Mouse (Mus musculus): Measurements from ENCODE around the gene Clip2. TPM values are rescaled to one million over a fixed set of nuclear protein-coding genes. Genes with fewer than 3 reads are reported as not detected.
A peak's percentile ranks its signal among the peaks of the same experiment; 100 is the strongest.

Clip2 gene
- 23.4 and 26.0 TPM in 2 replicates for polyA plus RNA-seq (2012; rRNA removed)

DNA sequence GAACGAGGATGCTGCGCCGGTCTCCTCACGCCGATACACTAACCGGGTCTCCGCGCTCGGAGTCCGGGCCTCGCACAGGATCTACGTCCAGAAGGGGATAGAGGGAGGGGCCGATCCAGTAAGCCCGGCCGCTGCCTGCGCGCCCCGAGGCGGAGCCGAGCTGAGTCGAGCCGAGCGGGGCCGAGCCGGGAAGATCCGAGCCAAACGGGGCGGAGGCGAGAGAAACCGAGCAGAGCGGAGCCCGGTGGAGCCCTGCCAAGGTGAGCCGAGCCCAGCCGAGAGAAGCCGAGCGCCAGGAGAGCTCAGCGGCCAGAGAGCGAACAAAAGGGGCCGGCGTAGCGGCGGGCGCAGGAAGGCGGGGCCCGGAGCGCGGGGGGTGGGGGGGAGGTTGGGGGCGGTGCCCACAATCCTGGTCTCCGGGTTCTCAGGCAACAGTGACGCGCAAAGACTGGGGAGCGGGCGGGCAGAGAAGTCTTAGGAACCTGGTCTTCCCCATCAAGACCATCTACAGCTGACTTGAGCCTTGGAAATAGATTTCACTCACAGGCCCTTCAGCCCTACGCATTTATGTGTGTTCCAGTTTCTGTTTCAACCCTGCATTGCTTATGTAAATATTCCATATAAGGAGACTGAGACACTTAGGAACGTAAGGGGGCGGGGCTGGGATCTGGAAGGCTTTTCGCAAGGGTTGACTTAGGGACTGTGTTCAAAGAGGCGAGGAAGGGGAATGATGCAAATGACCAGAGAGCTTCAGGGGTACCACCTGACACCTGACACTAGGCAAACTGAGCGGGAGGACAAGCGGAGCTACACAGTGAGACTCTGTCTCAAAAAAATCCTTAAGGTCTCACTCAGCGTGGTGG is at the start of gene Clip2:
Clip2 (minus strand) TSS at position 325 of the 863 bp plus-strand sequence.
- TF ChIP-seq POLR2A (IDR thresholded peaks at IDR 0.05; ENCODE audit: control insufficient read depth, extremely low read depth, insufficient read depth, low read length, poor library complexity) = peak; percentile 52
- TF ChIP-seq CTCF (IDR thresholded peaks at IDR 0.05; ENCODE audit: borderline replicate concordance, control insufficient read depth, extremely low read depth, insufficient read depth, low read length, poor library complexity) = no peak
- H3K36me3 ChIP-seq (ENCODE audit: control insufficient read depth, insufficient read depth, low read length) = no peaks in the 10 kb centered on the region
- peak within 1 kb of the TSS; percentile 81 for H3K4me3 ChIP-seq (ENCODE audit: control insufficient read depth, insufficient read depth, low read length)
- H3K4me1 ChIP-seq (replicated peaks; ENCODE audit: control insufficient read depth, insufficient read depth, low read length) = peaks cover 16% of the 10 kb centered on the region
- WGBS = 6% methylated on average over 59 of the region's 61 CpGs
- H3K27me3 ChIP-seq (ENCODE audit: control insufficient read depth, insufficient read depth, low read length) = no peaks in the 10 kb centered on the region
- peak; percentile 86 for DNase-seq
- peak within 1 kb of the TSS; percentile 10; the same call in 1 of the 2 replicates for H3K27ac ChIP-seq (ENCODE audit: control insufficient read depth, insufficient read depth, low read length)

GRCm38 (mm10) chr5:134597711-134598110 is 45.5 kb upstream of the Clip2 start:
- no peaks in the 10 kb centered on the region for H3K27me3 ChIP-seq (ENCODE audit: control insufficient read depth, insufficient read depth, low read length)
- H3K27ac ChIP-seq (ENCODE audit: control insufficient read depth, insufficient read depth, low read length) = no peak overlapping the region
- no peak for DNase-seq
- no peak overlapping the region for H3K4me3 ChIP-seq (ENCODE audit: control insufficient read depth, insufficient read depth, low read length)
- no peak for TF ChIP-seq CTCF (IDR thresholded peaks at IDR 0.05; ENCODE audit: borderline replicate concordance, control insufficient read depth, extremely low read depth, insufficient read depth, low read length, poor library complexity)
- peaks cover 35% of the 10 kb centered on the region for H3K36me3 ChIP-seq (ENCODE audit: control insufficient read depth, insufficient read depth, low read length)
- H3K4me1 ChIP-seq (replicated peaks; ENCODE audit: control insufficient read depth, insufficient read depth, low read length) = no peaks in the 10 kb centered on the region
- 98% methylated on average over 10 of the region's 10 CpGs for WGBS

DNA sequence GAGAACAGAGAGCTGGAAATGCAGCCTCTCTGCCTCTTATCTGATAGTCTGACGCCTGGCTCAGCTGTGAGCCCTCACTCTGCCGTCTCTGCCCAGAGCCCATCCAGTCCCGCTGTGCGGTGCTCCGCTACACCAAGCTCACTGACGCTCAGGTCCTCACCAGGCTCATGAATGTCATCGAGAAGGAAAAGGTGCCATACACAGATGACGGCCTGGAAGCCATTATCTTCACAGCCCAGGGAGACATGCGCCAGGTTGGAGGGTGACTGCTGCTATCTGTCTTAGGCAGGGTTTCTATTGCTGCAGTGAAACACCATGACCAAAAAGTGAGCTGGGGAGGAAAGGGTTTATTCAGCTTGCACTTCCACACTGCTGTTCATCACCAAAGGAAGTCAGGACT is 40.9 kb upstream of the Clip2 start:
- Histone ChIP-seq H3K4me1 (replicated peaks; ENCODE audit: control insufficient read depth, insufficient read depth, low read length) (no peaks in the 10 kb centered on the region), H3K27me3 (ENCODE audit: control insufficient read depth, insufficient read depth, low read length) (no peaks in the 10 kb centered on the region), H3K36me3 (ENCODE audit: control insufficient read depth, insufficient read depth, low read length) (peaks cover 46% of the 10 kb centered on the region), H3K4me3 (ENCODE audit: control insufficient read depth, insufficient read depth, low read length) (no peak overlapping the region), H3K27ac (ENCODE audit: control insufficient read depth, insufficient read depth, low read length) (no peak overlapping the region)
- 94% methylated on average over 9 of the region's 9 CpGs for WGBS
- no peak for DNase-seq
- TF ChIP-seq CTCF (IDR thresholded peaks at IDR 0.05; ENCODE audit: borderline replicate concordance, control insufficient read depth, extremely low read depth, insufficient read depth, low read length, poor library complexity) (no peak), POLR2A (IDR thresholded peaks at IDR 0.05; ENCODE audit: control insufficient read depth, extremely low read depth, insufficient read depth, low read length, poor library complexity) (no peak)

- no peaks in the 10 kb centered on the region for H3K27me3 ChIP-seq (ENCODE audit: control insufficient read depth, insufficient read depth, low read length)
- no peak overlapping the region for H3K27ac ChIP-seq (ENCODE audit: control insufficient read depth, insufficient read depth, low read length)
- TF ChIP-seq POLR2A (IDR thresholded peaks at IDR 0.05; ENCODE audit: control insufficient read depth, extremely low read depth, insufficient read depth, low read length, poor library complexity) (no peak), CTCF (IDR thresholded peaks at IDR 0.05; ENCODE audit: borderline replicate concordance, control insufficient read depth, extremely low read depth, insufficient read depth, low read length, poor library complexity) (no peak)
- peaks cover 38% of the 10 kb centered on the region for H3K36me3 ChIP-seq (ENCODE audit: control insufficient read depth, insufficient read depth, low read length)
- H3K4me3 ChIP-seq (ENCODE audit: control insufficient read depth, insufficient read depth, low read length) = no peak overlapping the region
- no peak for DNase-seq
- 76% methylated on average over 11 of the region's 11 CpGs for WGBS
- H3K4me1 ChIP-seq (replicated peaks; ENCODE audit: control insufficient read depth, insufficient read depth, low read length) = no peaks in the 10 kb centered on the region
These were observed 39.9 kb upstream of the Clip2 start for GRCm38 (mm10) chr5:134592026-134592581.

GRCm38 (mm10) chr5:134589900-134590299 is 37.7 kb upstream of the Clip2 start:
- TF ChIP-seq CTCF (IDR thresholded peaks at IDR 0.05; ENCODE audit: borderline replicate concordance, control insufficient read depth, extremely low read depth, insufficient read depth, low read length, poor library complexity) (no peak), POLR2A (IDR thresholded peaks at IDR 0.05; ENCODE audit: control insufficient read depth, extremely low read depth, insufficient read depth, low read length, poor library complexity) (no peak)
- Histone ChIP-seq H3K4me1 (replicated peaks; ENCODE audit: control insufficient read depth, insufficient read depth, low read length) (no peaks in the 10 kb centered on the region), H3K4me3 (ENCODE audit: control insufficient read depth, insufficient read depth, low read length) (no peak overlapping the region), H3K27ac (ENCODE audit: control insufficient read depth, insufficient read depth, low read length) (no peak overlapping the region), H3K36me3 (ENCODE audit: control insufficient read depth, insufficient read depth, low read length) (peaks cover 24% of the 10 kb centered on the region), H3K27me3 (ENCODE audit: control insufficient read depth, insufficient read depth, low read length) (no peaks in the 10 kb centered on the region)
- DNase-seq = no peak
- 56% methylated on average over 3 of the region's 3 CpGs for WGBS

DNA sequence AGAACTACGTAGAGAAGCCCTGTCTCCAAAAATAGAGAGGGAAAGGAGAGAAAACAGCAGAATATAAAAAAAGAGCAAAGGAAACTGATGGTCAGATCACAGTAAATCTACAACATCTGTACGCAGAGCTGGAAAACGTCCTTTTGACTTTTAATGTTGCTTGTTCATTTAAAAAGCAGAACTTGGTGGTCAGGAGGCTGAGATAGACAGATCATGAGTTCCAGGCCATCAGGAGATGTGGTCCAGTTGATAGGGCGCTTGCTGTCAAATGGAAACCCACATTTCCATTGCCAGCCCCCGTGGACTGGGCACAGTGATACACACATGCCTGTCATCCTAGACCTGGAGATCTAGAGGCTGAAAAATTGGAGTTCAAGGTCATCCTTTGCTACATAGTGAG is 32.6 kb upstream of the Clip2 start:
- Histone ChIP-seq H3K27ac (ENCODE audit: control insufficient read depth, insufficient read depth, low read length) (no peak overlapping the region), H3K4me3 (ENCODE audit: control insufficient read depth, insufficient read depth, low read length) (no peak overlapping the region), H3K36me3 (ENCODE audit: control insufficient read depth, insufficient read depth, low read length) (no peaks in the 10 kb centered on the region; the same call in 1 of the 2 replicates), H3K4me1 (replicated peaks; ENCODE audit: control insufficient read depth, insufficient read depth, low read length) (peaks cover 3% of the 10 kb centered on the region), H3K27me3 (ENCODE audit: control insufficient read depth, insufficient read depth, low read length) (no peaks in the 10 kb centered on the region)
- whole genome bisulfite sequencing = 72% methylated on average over 5 of the region's 5 CpGs
- DNase-seq = no peak
- TF ChIP-seq POLR2A (IDR thresholded peaks at IDR 0.05; ENCODE audit: control insufficient read depth, extremely low read depth, insufficient read depth, low read length, poor library complexity) (no peak), CTCF (IDR thresholded peaks at IDR 0.05; ENCODE audit: borderline replicate concordance, control insufficient read depth, extremely low read depth, insufficient read depth, low read length, poor library complexity) (no peak)
